Mouse (Mus musculus) brain, embryonic 14.5 days (tissue): ENCODE data around the gene Psip1. TPM values are rescaled to one million over a fixed set of nuclear protein-coding genes. Genes with fewer than 3 reads are reported as not detected.
"Not testable (repeated sequence)": the region's sequence is repeated elsewhere in the genome, so short reads cannot be mapped to it uniquely, and the experiment has no call there.

Experiments used
- DNase-seq: peaks from one replicate; pipeline ENCODE4 v3.0.0-alpha.2; 2011; ENCODE audit warnings: low read depth
- CTCF ChIP-seq: fragments of 200-500 bp; IDR thresholded peaks from 2 replicates; pipeline ENCODE4 v1.5.1; 2012; ENCODE audit warnings: inconsistent platforms, mild to moderate bottlenecking, moderate library complexity, borderline replicate concordance; ENCODE audit not compliant: insufficient read depth, insufficient read length; ENCODE audit errors: extremely low read depth
- POLR2A ChIP-seq: fragments of 200-500 bp; IDR thresholded peaks from 2 replicates; pipeline ENCODE4 v1.6.1; 2012; ENCODE audit warnings: mild to moderate bottlenecking, inconsistent platforms, borderline replicate concordance; ENCODE audit not compliant: poor library complexity, insufficient read depth, insufficient read length, severe bottlenecking; ENCODE audit errors: extremely low read depth
- polyA plus RNA-seq: library from polyadenylated mRNA; depleted of rRNA; stranded (reverse); fragments of >200 nt; gene quantifications from 2 replicates; pipeline ENCODE4 v1.2.3, GENCODE M21; 2012; rRNA removed

The Psip1 gene
- polyA plus RNA-seq: 298 and 304 TPM in 2 replicates

- DNase-seq: peak; percentile 98
- TF ChIP-seq POLR2A: peak; percentile 96
- TF ChIP-seq CTCF: peak; percentile 56; the same call in 1 of the 2 replicates
Observed at GRCm38 (mm10) chr4:83486117-83486901, at the start of gene Psip1. TSS of gene Psip1 (minus strand) at chr4:83486459.

GRCm38 (mm10) chr4:83534024-83534423, 47.8 kb upstream of the Psip1 start:
- no peak for DNase-seq
- no peak for TF ChIP-seq CTCF
- TF ChIP-seq POLR2A: no peak

- DNase-seq: no peak
- TF ChIP-seq POLR2A (no peak), CTCF (no peak)
Observed at GRCm38 (mm10) chr4:83533168-83533911, 47.1 kb upstream of the Psip1 start.

- not testable (repeated sequence) for DNase-seq
Observed at GRCm38 (mm10) chr4:83530060-83530459, 43.8 kb upstream of the Psip1 start.

- TF ChIP-seq CTCF (peak; percentile 31; the same call in 1 of the 2 replicates), POLR2A (no peak)
- DNase-seq: peak; percentile 24
Observed at GRCm38 (mm10) chr4:83527921-83528320, 41.7 kb upstream of the Psip1 start.

GRCm38 (mm10) chr4:83526988-83527334, 40.7 kb upstream of the Psip1 start:
- no peak for TF ChIP-seq CTCF
- no peak for TF ChIP-seq POLR2A
- DNase-seq: no peak

GRCm38 (mm10) chr4:83526270-83526987, 40.2 kb upstream of the Psip1 start:
- peak; percentile 54 for DNase-seq
- TF ChIP-seq POLR2A (no peak), CTCF (no peak)

- DNase-seq: peak; percentile 65
- no peak for TF ChIP-seq POLR2A
Observed at GRCm38 (mm10) chr4:83525690-83526055, 39.4 kb upstream of the Psip1 start.

GRCm38 (mm10) chr4:83524843-83525689, 38.8 kb upstream of the Psip1 start, which contains the start of gene Ccdc171:
TSS of gene Ccdc171 (plus strand) at chr4:83525545.
- TF ChIP-seq POLR2A (peak; percentile 93), CTCF (no peak)
- peak; percentile 98 for DNase-seq

GRCm38 (mm10) chr4:83524456-83524842, 38.2 kb upstream of the Psip1 start:
- TF ChIP-seq POLR2A (no peak), CTCF (no peak)
- DNase-seq: no peak

- peak; percentile 73 for DNase-seq
Observed at GRCm38 (mm10) chr4:83522066-83522465, 35.8 kb upstream of the Psip1 start.

GRCm38 (mm10) chr4:83520308-83520707, 34.0 kb upstream of the Psip1 start:
- no peak for DNase-seq
- no peak for TF ChIP-seq CTCF
- TF ChIP-seq POLR2A: no peak

More at GRCm38 (mm10) chr4:83522066-83522465, 35.8 kb upstream of the Psip1 start:
- no peak for TF ChIP-seq POLR2A
- no peak for TF ChIP-seq CTCF
